Mouse (Mus musculus) hindbrain, postnatal 0 days (tissue): ENCODE measurements around the gene Agbl4. TPM values are rescaled to one million over a fixed set of nuclear protein-coding genes. Genes with fewer than 3 reads are reported as not detected.
"Not testable (repeated sequence)": the region's sequence is repeated elsewhere in the genome, so short reads cannot be mapped to it uniquely, and the experiment has no call there.

ENCODE experiments used
- ATAC-seq: fragments of 200-750 bp; cut with Nextera tagmentation; 2 replicates; pipeline ENCODE4 v1.8.0; 2017; ENCODE audit warnings: mild to moderate bottlenecking, moderate TSS enrichment, moderate library complexity
- DNase-seq: peaks from one replicate; pipeline ENCODE4 v3.0.0-alpha.2; 2015; ENCODE audit warnings: low spot score
- H3K27ac ChIP-seq: fragments of 300-500 bp; sonication (generic); 2 replicates; pipeline ENCODE4 v1.5.1; 2014; ENCODE audit warnings: mild to moderate bottlenecking
- H3K27me3 ChIP-seq: fragments of 300-500 bp; sonication (generic); 2 replicates; pipeline ENCODE4 v1.6.1; 2014; ENCODE audit warnings: low read length, mixed read lengths; ENCODE audit not compliant: insufficient read depth
- H3K36me3 ChIP-seq: fragments of 300-500 bp; sonication (generic); 2 replicates; pipeline ENCODE4 v1.6.1; 2014; ENCODE audit warnings: low read length, mixed read lengths; ENCODE audit not compliant: insufficient read depth
- H3K4me1 ChIP-seq: fragments of 300-500 bp; sonication (generic); 2 replicates; pipeline ENCODE4 v1.6.1; 2014; ENCODE audit warnings: antibody characterized with exemption, low read length, mixed read lengths; ENCODE audit not compliant: insufficient read depth
- H3K4me2 ChIP-seq: fragments of 300-500 bp; sonication (generic); 2 replicates; pipeline ENCODE4 v1.6.1; 2014; ENCODE audit warnings: low read depth, mild to moderate bottlenecking, low read length, moderate library complexity, mixed read lengths
- H3K4me3 ChIP-seq: fragments of 300-500 bp; sonication (generic); 2 replicates; pipeline ENCODE4 v1.5.1; 2014; ENCODE audit warnings: low read length
- H3K9ac ChIP-seq: fragments of 300-500 bp; sonication (generic); replicated peaks from 2 replicates; pipeline ENCODE4 v1.6.1; 2014; ENCODE audit warnings: mild to moderate bottlenecking, low read length, moderate library complexity, mixed read lengths
- H3K9me3 ChIP-seq: fragments of 300-500 bp; sonication (generic); 2 replicates; pipeline ENCODE4 v1.6.1; 2016; ENCODE audit warnings: low read length, mixed read lengths
- CTCF ChIP-seq: IDR thresholded peaks from 2 replicates; pipeline ENCODE4 v1.5.1; 2016; ENCODE audit warnings: antibody characterized with exemption, control low read depth, low read depth
- WGBS: fragments of 180-500 bp; shearing (Covaris S2); extraction: QIAGEN DNeasy Blood & Tissue Kit; methylation state at CpG from one replicate; pipeline ENCODE4 v1.1.7; 2014; 5-methylcytosine and 5-hydroxymethylcytosine counted together
- polyA plus RNA-seq: library from polyadenylated mRNA; unstranded; fragments of >200 nt; fragmentation: Nextera tagmentation; extraction: Ambion mirVana; gene quantifications from 2 replicates; pipeline ENCODE4 v1.2.1, GENCODE M21; 2015
- total RNA-seq: library from RNA; depleted of rRNA; stranded (reverse); fragments of >200 nt; gene quantifications from 2 replicates; pipeline ENCODE4 v1.2.3, GENCODE M21; 2014

Agbl4 gene
- total and polyA plus RNA-seq, 2 experiments from 2014 or later: 2.8 to 3.9 TPM

- Histone ChIP-seq H3K9ac (no peak overlapping the region), H3K27me3 (no peaks in the 10 kb centered on the region), H3K36me3 (no peaks in the 10 kb centered on the region), H3K4me1 (no peaks in the 10 kb centered on the region), H3K4me3 (no peak overlapping the region), H3K4me2 (no peak overlapping the region), H3K9me3 (no peaks in the 10 kb centered on the region), H3K27ac (no peak overlapping the region)
- DNase-seq (no peak), ATAC-seq (no peak)
- TF ChIP-seq CTCF: no peak
- 80% methylated on average over 1 of the region's 1 CpGs for WGBS
Observed at GRCm38 (mm10) chr4:111147748-111148147, 750.3 kb downstream of the Agbl4 start.

GRCm38 (mm10) chr4:111155859-111156258, 758.4 kb downstream of the Agbl4 start:
- TF ChIP-seq CTCF: no peak
- Histone ChIP-seq H3K9me3 (no peaks in the 10 kb centered on the region), H3K9ac (no peak overlapping the region), H3K27me3 (no peaks in the 10 kb centered on the region), H3K4me2 (no peak overlapping the region), H3K4me3 (no peak overlapping the region), H3K36me3 (no peaks in the 10 kb centered on the region), H3K4me1 (no peaks in the 10 kb centered on the region), H3K27ac (no peak overlapping the region)
- WGBS: 36% methylated on average over 1 of the region's 1 CpGs
- DNase-seq (peak; percentile 55), ATAC-seq (peak; percentile 82; the same call in 1 of the 2 replicates)

- Histone ChIP-seq H3K4me1 (no peaks in the 10 kb centered on the region), H3K4me3 (no peak overlapping the region), H3K9ac (no peak overlapping the region), H3K4me2 (no peak overlapping the region), H3K36me3 (no peaks in the 10 kb centered on the region), H3K9me3 (no peaks in the 10 kb centered on the region), H3K27me3 (no peaks in the 10 kb centered on the region), H3K27ac (no peak overlapping the region)
- WGBS: 89% methylated on average over 2 of the region's 2 CpGs
- TF ChIP-seq CTCF: no peak
- DNase-seq (no peak), ATAC-seq (no peak)
Observed at GRCm38 (mm10) chr4:111181478-111181877, 784.0 kb downstream of the Agbl4 start.

- no peaks in the 10 kb centered on the region for H3K36me3 ChIP-seq
- H3K9me3 ChIP-seq: no peaks in the 10 kb centered on the region
- DNase-seq (no peak), ATAC-seq (no peak)
- no peak overlapping the region for H3K27ac ChIP-seq
- 61% methylated on average over 2 of the region's 2 CpGs for WGBS
- no peak overlapping the region for H3K4me2 ChIP-seq
- H3K4me1 ChIP-seq: no peaks in the 10 kb centered on the region
- no peaks in the 10 kb centered on the region for H3K27me3 ChIP-seq
- no peak overlapping the region for H3K4me3 ChIP-seq
- TF ChIP-seq CTCF: no peak
- H3K9ac ChIP-seq: no peak overlapping the region
Observed at GRCm38 (mm10) chr4:111200100-111200499, 802.6 kb downstream of the Agbl4 start.

GRCm38 (mm10) chr4:111215191-111215762, 817.8 kb downstream of the Agbl4 start:
- TF ChIP-seq CTCF: no peak
- no peak for ATAC-seq
- no peak for DNase-seq
- Histone ChIP-seq H3K4me2 (no peak overlapping the region), H3K36me3 (no peaks in the 10 kb centered on the region), H3K27me3 (no peaks in the 10 kb centered on the region), H3K27ac (no peak overlapping the region), H3K4me3 (no peak overlapping the region), H3K9me3 (no peaks in the 10 kb centered on the region), H3K9ac (no peak overlapping the region), H3K4me1 (no peaks in the 10 kb centered on the region)
- WGBS: 68% methylated on average over 3 of the region's 3 CpGs

GRCm38 (mm10) chr4:111219030-111219429, 821.6 kb downstream of the Agbl4 start:
- WGBS: 50% methylated on average over 1 of the region's 1 CpGs
- not testable (repeated sequence) for ATAC-seq, H3K4me2 ChIP-seq, H3K36me3 ChIP-seq, H3K27ac ChIP-seq, DNase-seq, H3K4me1 ChIP-seq, H3K4me3 ChIP-seq, H3K9me3 ChIP-seq, H3K27me3 ChIP-seq, H3K9ac ChIP-seq

- 90% methylated on average over 9 of the region's 9 CpGs for WGBS
Observed at GRCm38 (mm10) chr4:111219543-111219942, 822.1 kb downstream of the Agbl4 start.

More at GRCm38 (mm10) chr4:111219543-111219942, 822.1 kb downstream of the Agbl4 start:
- not testable (repeated sequence) for H3K4me2 ChIP-seq, ATAC-seq, H3K36me3 ChIP-seq, DNase-seq, H3K9ac ChIP-seq, H3K4me1 ChIP-seq, H3K9me3 ChIP-seq, H3K4me3 ChIP-seq, H3K27me3 ChIP-seq, H3K27ac ChIP-seq
